Mouse (Mus musculus) liver, embryonic 12.5 days (tissue): ENCODE measurements at regions not wholly inside any gene's neighbourhood (a gene's known extent, or its start where the extent isn't known, plus 50 kb on each side); places are given as distances from the start of the nearest gene placed in this dataset.

Experiments used
- ATAC-seq: fragments of 200-750 bp; cut with Nextera tagmentation; 2 replicates; pipeline ENCODE4 v1.8.0; 2017; ENCODE audit warnings: moderate number of reproducible peaks, mild to moderate bottlenecking, moderate library complexity
- H3K27ac ChIP-seq: fragments of 300-500 bp; sonication (generic); 2 replicates; pipeline ENCODE4 v1.5.1; 2016; ENCODE audit warnings: mild to moderate bottlenecking
- H3K27me3 ChIP-seq: fragments of 300-500 bp; sonication (generic); replicated peaks from 2 replicates; pipeline ENCODE4 v1.6.1; 2016; ENCODE audit warnings: mild to moderate bottlenecking, moderate library complexity
- H3K36me3 ChIP-seq: fragments of 300-500 bp; sonication (generic); 2 replicates; pipeline ENCODE4 v1.6.1; 2016; ENCODE audit warnings: mild to moderate bottlenecking, moderate library complexity
- H3K4me1 ChIP-seq: fragments of 300-500 bp; sonication (generic); 2 replicates; pipeline ENCODE4 v1.6.1; 2016
- H3K4me2 ChIP-seq: fragments of 300-500 bp; sonication (generic); 2 replicates; pipeline ENCODE4 v1.6.1; 2016; ENCODE audit warnings: mild to moderate bottlenecking, moderate library complexity
- H3K4me3 ChIP-seq: fragments of 300-500 bp; sonication (generic); 2 replicates; pipeline ENCODE4 v1.5.1; 2016; ENCODE audit warnings: mild to moderate bottlenecking, moderate library complexity
- H3K9ac ChIP-seq: fragments of 300-500 bp; sonication (generic); 2 replicates; pipeline ENCODE4 v1.6.1; 2016; ENCODE audit warnings: mild to moderate bottlenecking, moderate library complexity
- H3K9me3 ChIP-seq: fragments of 300-500 bp; sonication (generic); replicated peaks from 2 replicates; pipeline ENCODE4 v1.6.1; 2016; ENCODE audit warnings: mild to moderate bottlenecking, moderate library complexity
- WGBS: fragments of 180-500 bp; shearing (Covaris S2); methylation state at CpG from one replicate; pipeline ENCODE4 v1.1.7; 2016; ENCODE audit not compliant: insufficient replicate concordance; 5-methylcytosine and 5-hydroxymethylcytosine counted together

GRCm38 (mm10) chr8:25329791-25330190 is 505.6 kb upstream of the Adam5 start:
- ATAC-seq, result no peak
- Histone ChIP-seq H3K9ac (no peak overlapping the region), H3K27ac (no peak overlapping the region), H3K4me3 (no peak overlapping the region), H3K36me3 (no peaks in the 10 kb centered on the region), H3K4me1 (no peaks in the 10 kb centered on the region), H3K27me3 (no peaks in the 10 kb centered on the region; the same call in 1 of the 2 replicates), H3K9me3 (no peaks in the 10 kb centered on the region), H3K4me2 (no peak overlapping the region)
- WGBS, result 76% methylated on average over 1 of the region's 1 CpGs

GRCm38 (mm10) chr8:25328318-25328717 is 504.1 kb upstream of the Adam5 start:
- Histone ChIP-seq H3K9ac (no peak overlapping the region), H3K4me2 (no peak overlapping the region)
- WGBS, result 32% methylated on average over 3 of the region's 3 CpGs

GRCm38 (mm10) chr8:25326930-25327329 is 502.8 kb upstream of the Adam5 start:
- Histone ChIP-seq H3K9me3 (no peaks in the 10 kb centered on the region), H3K27me3 (peaks cover 6% of the 10 kb centered on the region), H3K4me1 (no peaks in the 10 kb centered on the region), H3K9ac (no peak overlapping the region), H3K4me3 (no peak overlapping the region), H3K36me3 (no peaks in the 10 kb centered on the region), H3K27ac (no peak overlapping the region), H3K4me2 (no peak overlapping the region)
- ATAC-seq, result no peak
- WGBS, result 65% methylated on average over 6 of the region's 6 CpGs

More at GRCm38 (mm10) chr8:25328318-25328717, 504.1 kb upstream of the Adam5 start:
- Histone ChIP-seq H3K27ac (no peak overlapping the region), H3K4me3 (no peak overlapping the region), H3K36me3 (no peaks in the 10 kb centered on the region), H3K4me1 (no peaks in the 10 kb centered on the region), H3K27me3 (peaks cover 3% of the 10 kb centered on the region), H3K9me3 (no peaks in the 10 kb centered on the region)
- no peak for ATAC-seq

- Histone ChIP-seq H3K27ac (no peak overlapping the region), H3K4me2 (no peak overlapping the region), H3K9ac (no peak overlapping the region), H3K4me3 (no peak overlapping the region), H3K27me3 (peaks cover 6% of the 10 kb centered on the region), H3K36me3 (no peaks in the 10 kb centered on the region), H3K4me1 (no peaks in the 10 kb centered on the region), H3K9me3 (no peaks in the 10 kb centered on the region)
- 60% methylated on average over 12 of the region's 12 CpGs for WGBS
- ATAC-seq, result no peak
Observed at GRCm38 (mm10) chr8:25326257-25326656, 502.1 kb upstream of the Adam5 start.

- Histone ChIP-seq H3K4me3 (no peak overlapping the region), H3K36me3 (no peaks in the 10 kb centered on the region), H3K9ac (no peak overlapping the region), H3K9me3 (no peaks in the 10 kb centered on the region), H3K4me1 (no peaks in the 10 kb centered on the region), H3K27ac (no peak overlapping the region), H3K4me2 (no peak overlapping the region), H3K27me3 (peaks cover 6% of the 10 kb centered on the region)
- WGBS, result 69% methylated on average over 9 of the region's 9 CpGs
- ATAC-seq, result no peak
Observed at GRCm38 (mm10) chr8:25324731-25325130, 500.6 kb upstream of the Adam5 start.

GRCm38 (mm10) chr8:25323643-25324420 is 499.7 kb upstream of the Adam5 start:
- H3K27ac ChIP-seq, result no peak overlapping the region
- H3K4me2 ChIP-seq, result no peak overlapping the region
- no peaks in the 10 kb centered on the region for H3K4me1 ChIP-seq
- 28% methylated on average over 19 of the region's 19 CpGs for WGBS
- H3K9ac ChIP-seq, result no peak overlapping the region
- H3K4me3 ChIP-seq, result no peak overlapping the region
- ATAC-seq, result no peak
- no peaks in the 10 kb centered on the region for H3K9me3 ChIP-seq
- H3K36me3 ChIP-seq, result no peaks in the 10 kb centered on the region
- peaks cover 6% of the 10 kb centered on the region for H3K27me3 ChIP-seq

- WGBS, result 65% methylated on average over 4 of the region's 4 CpGs
- no peak for ATAC-seq
- no peak overlapping the region for H3K4me2 ChIP-seq
- no peaks in the 10 kb centered on the region for H3K9me3 ChIP-seq
- H3K36me3 ChIP-seq, result no peaks in the 10 kb centered on the region
- no peak overlapping the region for H3K4me3 ChIP-seq
- H3K9ac ChIP-seq, result no peak overlapping the region
- no peaks in the 10 kb centered on the region for H3K4me1 ChIP-seq
- H3K27me3 ChIP-seq, result no peaks in the 10 kb centered on the region
- H3K27ac ChIP-seq, result no peak overlapping the region
Observed at GRCm38 (mm10) chr8:25316383-25316782, 492.2 kb upstream of the Adam5 start.

- H3K4me1 ChIP-seq, result no peaks in the 10 kb centered on the region
- H3K4me2 ChIP-seq, result no peak overlapping the region
- H3K36me3 ChIP-seq, result no peaks in the 10 kb centered on the region
- H3K27ac ChIP-seq, result no peak overlapping the region
- H3K4me3 ChIP-seq, result no peak overlapping the region
- no peak overlapping the region for H3K9ac ChIP-seq
- no peaks in the 10 kb centered on the region for H3K9me3 ChIP-seq
- H3K27me3 ChIP-seq, result no peaks in the 10 kb centered on the region
- WGBS, result 50% methylated on average over 12 of the region's 12 CpGs
- ATAC-seq, result no peak
Observed at GRCm38 (mm10) chr8:25311811-25312533, 487.8 kb upstream of the Adam5 start.

- Histone ChIP-seq H3K4me1 (peaks cover 5% of the 10 kb centered on the region; the same call in 1 of the 2 replicates), H3K27ac (no peak overlapping the region), H3K4me2 (no peak overlapping the region), H3K27me3 (no peaks in the 10 kb centered on the region), H3K36me3 (no peaks in the 10 kb centered on the region), H3K9ac (no peak overlapping the region), H3K4me3 (no peak overlapping the region), H3K9me3 (no peaks in the 10 kb centered on the region)
- WGBS, result 72% methylated on average over 4 of the region's 4 CpGs
- ATAC-seq, result no peak
Observed at GRCm38 (mm10) chr8:25307956-25308355, 483.8 kb upstream of the Adam5 start.

GRCm38 (mm10) chr8:25307511-25307910 is 483.3 kb upstream of the Adam5 start:
- no peak overlapping the region for H3K4me2 ChIP-seq
- H3K9me3 ChIP-seq, result no peaks in the 10 kb centered on the region
- H3K27me3 ChIP-seq, result no peaks in the 10 kb centered on the region
- WGBS, result 65% methylated on average over 11 of the region's 11 CpGs
- H3K27ac ChIP-seq, result no peak overlapping the region
- H3K9ac ChIP-seq, result no peak overlapping the region
- no peak for ATAC-seq
- no peaks in the 10 kb centered on the region for H3K36me3 ChIP-seq
- no peak overlapping the region for H3K4me3 ChIP-seq
- peaks cover 5% of the 10 kb centered on the region; the same call in 1 of the 2 replicates for H3K4me1 ChIP-seq

GRCm38 (mm10) chr8:25306769-25307491 is 482.8 kb upstream of the Adam5 start:
- WGBS, result 69% methylated on average over 15 of the region's 15 CpGs
- no peak overlapping the region for H3K27ac ChIP-seq

More at GRCm38 (mm10) chr8:25306769-25307491, 482.8 kb upstream of the Adam5 start:
- no peak for ATAC-seq
- H3K9ac ChIP-seq, result no peak overlapping the region
- H3K4me3 ChIP-seq, result no peak overlapping the region
- H3K4me1 ChIP-seq, result peaks cover 5% of the 10 kb centered on the region; the same call in 1 of the 2 replicates
- H3K36me3 ChIP-seq, result no peaks in the 10 kb centered on the region
- no peaks in the 10 kb centered on the region for H3K27me3 ChIP-seq
- no peak overlapping the region for H3K4me2 ChIP-seq
- no peaks in the 10 kb centered on the region for H3K9me3 ChIP-seq
